In the genomic region with DNA sequence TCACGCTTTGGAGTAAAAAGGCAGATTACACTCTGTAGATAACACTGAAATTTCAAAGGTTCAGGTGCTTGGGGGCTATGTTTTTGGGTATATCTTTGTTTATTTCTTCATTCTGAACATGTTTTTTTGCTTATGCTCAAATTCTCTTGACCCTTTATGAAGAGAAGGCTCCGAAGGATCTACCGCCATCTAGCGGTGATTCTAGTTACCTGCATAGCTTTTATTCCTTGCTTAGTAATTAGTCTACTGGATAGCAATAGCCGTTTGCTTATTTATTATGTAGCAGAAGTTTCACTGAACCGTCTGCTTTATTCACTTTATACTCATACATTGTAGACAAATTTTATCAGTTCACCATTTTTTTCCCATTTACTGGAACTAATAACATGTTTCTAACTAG, we compare ENCODE assay signal across 9 mouse cellular contexts.
DNase-seq lines count a peak whose midpoint lies in the region; ATAC-seq and TF ChIP-seq lines count a peak whose summit lies in the region.
"Had no signal": no experiment of that assay in that cellular context is flagged by ENCODE, and none has a peak within 500 bp of the region (broad histone marks: within the 10 kb centered on the region; RNA-seq: fewer than 3 reads in every experiment).

No protein-coding gene starts in this region.

- ATAC-seq in hindbrain, embryonic 11.5 days (ENCODE audit: low FRiP score), result peak; percentile 64; the same call in 1 of the 2 replicates
- ATAC-seq in midbrain, embryonic 16.5 days, result peak; percentile 58

- H3K9me3 ChIP-seq in hindbrain, embryonic 11.5 days (ENCODE audit: control insufficient read depth, low read length), result no peaks in the 10 kb centered on the region
- H3K9me3 ChIP-seq in midbrain, embryonic 16.5 days (replicated peaks; ENCODE audit: control insufficient read depth, low read length, poor library complexity, severe bottlenecking), result no peaks in the 10 kb centered on the region
- H3K9me3 ChIP-seq: embryonic facial prominence, embryonic 15.5 days had no signal

- H3K36me3 ChIP-seq in hindbrain, embryonic 11.5 days (ENCODE audit: control insufficient read depth, insufficient read depth, low read length), result no peaks in the 10 kb centered on the region
- H3K36me3 ChIP-seq in midbrain, embryonic 16.5 days (ENCODE audit: control insufficient read depth, insufficient read depth, low read length), result no peaks in the 10 kb centered on the region
- H3K36me3 ChIP-seq: embryonic facial prominence, embryonic 15.5 days had no signal

- H3K27me3 ChIP-seq in hindbrain, embryonic 11.5 days (ENCODE audit: control insufficient read depth, insufficient read depth, low read length), result no peaks in the 10 kb centered on the region
- no peaks in the 10 kb centered on the region for H3K27me3 ChIP-seq in midbrain, embryonic 16.5 days (ENCODE audit: control insufficient read depth, insufficient read depth, low read depth, low read length)
- H3K27me3 ChIP-seq: embryonic facial prominence, embryonic 15.5 days had no signal

- DNase-seq in left cerebral cortex, adult 11 months (ENCODE audit: low spot score), result peak; percentile 24
- DNase-seq in left cerebral cortex, adult 8-10 months (ENCODE audit: low spot score in 2 of 2), result no peak
- peak; percentile 86 for DNase-seq in MN1 (ENCODE audit: low spot score)
- DNase-seq in embryo, embryonic 10 days (ENCODE audit: low spot score), result peak; percentile 84
- peak; percentile 81 for DNase-seq in hindbrain, embryonic 11.5 days (ENCODE audit: low spot score)
- peak; percentile 12 to 37 for DNase-seq in left cerebral cortex, adult 2 months (ENCODE audit: extremely low spot score in 1 of 2, low spot score in 2 of 2)
- no peak for DNase-seq in urinary bladder, adult 18-20 months (ENCODE audit: low spot score in 2 of 2)

- no peak overlapping the region for H3K4me2 ChIP-seq in hindbrain, embryonic 11.5 days (replicated peaks; ENCODE audit: low read depth, low read length)
- no peak overlapping the region for H3K4me2 ChIP-seq in midbrain, embryonic 16.5 days (ENCODE audit: low read length)
- H3K4me2 ChIP-seq: embryonic facial prominence, embryonic 15.5 days had no signal

- no peak overlapping the region for H3K27ac ChIP-seq in hindbrain, embryonic 11.5 days (ENCODE audit: low read depth, low read length)
- H3K27ac ChIP-seq in left cerebral cortex, adult 2 months, result no peak overlapping the region
- H3K27ac ChIP-seq in midbrain, embryonic 16.5 days (ENCODE audit: low read length), result no peak overlapping the region
- H3K27ac ChIP-seq: embryonic facial prominence, embryonic 15.5 days had no signal

- H3K4me3 ChIP-seq in hindbrain, embryonic 11.5 days (ENCODE audit: low read depth, low read length), result no peak overlapping the region
- H3K4me3 ChIP-seq in left cerebral cortex, adult 2 months, result no peak overlapping the region
- H3K4me3 ChIP-seq in midbrain, embryonic 16.5 days (ENCODE audit: low read depth, low read length), result no peak overlapping the region
- H3K4me3 ChIP-seq: embryonic facial prominence, embryonic 15.5 days had no signal

- whole genome bisulfite sequencing in hindbrain, embryonic 11.5 days, result 26% methylated on average over 6 of the region's 6 CpGs
- WGBS in midbrain, embryonic 16.5 days, result 16% methylated on average over 6 of the region's 6 CpGs

- no peak overlapping the region for H3K9ac ChIP-seq in hindbrain, embryonic 11.5 days (ENCODE audit: low read depth, low read length)
- no peak overlapping the region for H3K9ac ChIP-seq in midbrain, embryonic 16.5 days (ENCODE audit: low read depth, low read length)
- H3K9ac ChIP-seq: embryonic facial prominence, embryonic 15.5 days had no signal

- intact Hi-C loops in left cerebral cortex, adult 2 months (cut with DNase I), result loop anchor here (1.0 to 10.0 kb wide), 4 partner anchors 96 to 943 kb away; no protein-coding TSS in a partner anchor

- peak; percentile 88 for TF ChIP-seq CTCF in left cerebral cortex, adult 2 months (IDR thresholded peaks at IDR 0.05)

- no peaks in the 10 kb centered on the region for H3K4me1 ChIP-seq in hindbrain, embryonic 11.5 days (replicated peaks; ENCODE audit: control insufficient read depth, insufficient read depth, low read length)
- no peaks in the 10 kb centered on the region for H3K4me1 ChIP-seq in midbrain, embryonic 16.5 days (ENCODE audit: control insufficient read depth, insufficient read depth, low read length)
- H3K4me1 ChIP-seq: embryonic facial prominence, embryonic 15.5 days had no signal

Comparison
In these comparisons a context has a peak if more than half of its experiments do, and no peak if none do; other contexts are left out.
1. DNase-seq: peak in left cerebral cortex, adult 11 months (single experiment), MN1 (single experiment), embryo, embryonic 10 days (single experiment), hindbrain, embryonic 11.5 days (single experiment) and left cerebral cortex, adult 2 months (2 of 2); none in left cerebral cortex, adult 8-10 months (0 of 2) and urinary bladder, adult 18-20 months (0 of 2).